In genomic region chr1:166115719-166116118, GRCm38 (mm10) we compare ENCODE assay signal across 25 mouse cellular contexts. TPM values are rescaled to one million over a fixed set of nuclear protein-coding genes. Genes with fewer than 3 reads are reported as not detected.
"Had no signal": no experiment of that assay in that cellular context is flagged by ENCODE, and none has a peak within 500 bp of the region (broad histone marks: within the 10 kb centered on the region; RNA-seq: fewer than 3 reads in every experiment).

No protein-coding gene starts in this region.

- H3K4me2 ChIP-seq: limb, embryonic 12.5 days; limb, embryonic 15.5 days; liver, embryonic 11.5 days; lung, embryonic 14.5 days; midbrain, embryonic 11.5 days; neural tube, embryonic 12.5 days; neural tube, embryonic 15.5 days; stomach, embryonic 15.5 days had no signal

- H3K9me3 ChIP-seq: limb, embryonic 12.5 days; limb, embryonic 15.5 days; neural tube, embryonic 12.5 days; neural tube, embryonic 15.5 days; stomach, embryonic 15.5 days had no signal

- H3K9ac ChIP-seq: limb, embryonic 12.5 days; limb, embryonic 15.5 days; liver, embryonic 14.5 days; liver, postnatal 0 days; lung, embryonic 14.5 days; neural tube, embryonic 12.5 days; neural tube, embryonic 15.5 days; stomach, embryonic 15.5 days had no signal

- H3K36me3 ChIP-seq: limb, embryonic 12.5 days; limb, embryonic 15.5 days; neural tube, embryonic 12.5 days; neural tube, embryonic 15.5 days; stomach, embryonic 15.5 days had no signal

- H3K4me3 ChIP-seq: limb, embryonic 12.5 days; limb, embryonic 15.5 days; neural tube, embryonic 12.5 days; neural tube, embryonic 15.5 days; stomach, embryonic 15.5 days had no signal

- H3K4me1 ChIP-seq: stomach, embryonic 15.5 days had no signal

- H3K27ac ChIP-seq: limb, embryonic 12.5 days; limb, embryonic 15.5 days; liver, embryonic 14.5 days; macrophage; neural tube, embryonic 12.5 days; neural tube, embryonic 15.5 days; stomach, embryonic 15.5 days had no signal

- H3K27me3 ChIP-seq: limb, embryonic 12.5 days; limb, embryonic 15.5 days; neural tube, embryonic 12.5 days; neural tube, embryonic 15.5 days; stomach, embryonic 15.5 days had no signal

- DNase-seq: kidney, adult 2 months; kidney, postnatal 10 days; kidney, postnatal 36 days; left cerebral cortex, postnatal 4 days; liver, postnatal 0 days; lung, embryonic 14.5 days; midbrain, embryonic 14.5 days; right cerebral cortex, adult 18-20 months; right cerebral cortex, postnatal 14 days; right cerebral cortex, postnatal 4 days; thymus, postnatal 25 days had no signal

- ATAC-seq: liver, postnatal 0 days; lung, postnatal 0 days had no signal

RNA-seq across cellular contexts. Expression of gene Dusp27, which starts 12.0 kb away (rescaled TPM):
- total RNA-seq: megakaryocyte-erythroid progenitor cell, adult 5-6 weeks had no signal

RNA-seq across cellular contexts. Expression of gene Gpa33, which starts 14.3 kb away (rescaled TPM):
- total RNA-seq: layer of hippocampus, postnatal 14 days; left cerebral cortex, adult 8-10 months; left cerebral cortex, postnatal 14 days; left cerebral cortex, postnatal 4 days; megakaryocyte-erythroid progenitor cell, adult 5-6 weeks had no signal
- polyA plus RNA-seq: liver, embryonic 11.5 days; liver, postnatal 0 days; lung, embryonic 14.5 days; macrophage; midbrain, embryonic 14.5 days; neural tube, embryonic 15.5 days had no signal
